Mouse (Mus musculus) heart, postnatal 10 days (tissue): ENCODE measurements around the gene Ulk4. TPM values are rescaled to one million over a fixed set of nuclear protein-coding genes. Genes with fewer than 3 reads are reported as not detected.
"Not testable (repeated sequence)": the region's sequence is repeated elsewhere in the genome, so short reads cannot be mapped to it uniquely, and the experiment has no call there.

Experiments
- DNase-seq, 2 experiments: peaks; one replicate each; pipeline ENCODE4 v3.0.0; 2021
- intact Hi-C: fragments of 180-260 bp; cut with DNase I; formaldehyde crosslinking; loops from one replicate; pipeline ENCODE4 v1.15.1; 2025
- microRNA-seq, 2 experiments: library from miRNA; unstranded; fragments of <30 nt; microRNA quantifications; one replicate each; pipeline ENCODE4 v1.2.0; 2022
- total RNA-seq, 2 experiments: library from RNA; stranded (reverse); gene quantifications; 2 replicates each; pipeline ENCODE4 v1.2.3; 2021

Ulk4 gene
- total RNA-seq, 2 experiments from 2014 or later: 0.74 to 1.4 TPM

- DNase-seq: peak; percentile 30 to 40
- intact Hi-C loops: loop anchor here (5.0 kb wide), 2 partner anchors 64 to 79 kb away; no protein-coding TSS in a partner anchor
Observed at GRCm38 (mm10) chr9:120930811-120931210, 346.2 kb downstream of the Ulk4 start.

- intact Hi-C loops: loop anchor here (5.0 kb wide), 2 partner anchors 63 to 78 kb away; no protein-coding TSS in a partner anchor
- no peak for DNase-seq
Observed at GRCm38 (mm10) chr9:120930021-120930420, 347.0 kb downstream of the Ulk4 start.

- intact Hi-C loops: no loop called here
- no peak for DNase-seq
Observed at GRCm38 (mm10) chr9:120929081-120929480, 347.9 kb downstream of the Ulk4 start, which contains the start of gene Ctnnb1. TSS of gene Ctnnb1 (plus strand) at chr9:120929216.

GRCm38 (mm10) chr9:120926939-120927606 is 349.9 kb downstream of the Ulk4 start:
- no peak for DNase-seq
- intact Hi-C loops: no loop called here

GRCm38 (mm10) chr9:120926126-120926525 is 350.9 kb downstream of the Ulk4 start:
- no peak for DNase-seq
- intact Hi-C loops: no loop called here

GRCm38 (mm10) chr9:120919130-120919529 is 357.9 kb downstream of the Ulk4 start:
- DNase-seq: no peak
- intact Hi-C loops: loop anchor here (5.0 kb wide), 1 partner anchor 122 kb away; no protein-coding TSS in a partner anchor

- intact Hi-C loops: loop anchor here (5.0 kb wide), 1 partner anchor 121 kb away; no protein-coding TSS in a partner anchor
- no peak for DNase-seq
Observed at GRCm38 (mm10) chr9:120918642-120919041, 358.4 kb downstream of the Ulk4 start.

- intact Hi-C loops: loop anchor here (5.0 kb wide), 1 partner anchor 121 kb away; no protein-coding TSS in a partner anchor
- DNase-seq: peak; percentile 31 to 38
Observed at GRCm38 (mm10) chr9:120918211-120918610, 358.8 kb downstream of the Ulk4 start.

- intact Hi-C loops: loop anchor here (5.0 kb wide), 1 partner anchor 120 kb away; no protein-coding TSS in a partner anchor
- not testable (repeated sequence) for DNase-seq
Observed at GRCm38 (mm10) chr9:120917619-120918018, 359.4 kb downstream of the Ulk4 start.

GRCm38 (mm10) chr9:120914877-120915459 is 362.0 kb downstream of the Ulk4 start:
- intact Hi-C loops: loop anchor here (5.0 kb wide), 2 partner anchors 118 to 138 kb away; no protein-coding TSS in a partner anchor

GRCm38 (mm10) chr9:120914429-120914828 is 362.6 kb downstream of the Ulk4 start:
- intact Hi-C loops: loop anchor here (5.0 kb wide), 1 partner anchor 137 kb away; no protein-coding TSS in a partner anchor
- no peak for DNase-seq

More at GRCm38 (mm10) chr9:120914877-120915459, 362.0 kb downstream of the Ulk4 start:
- DNase-seq: peak; percentile 35 to 51

GRCm38 (mm10) chr9:120913152-120913551 is 363.8 kb downstream of the Ulk4 start:
- DNase-seq: no peak
- intact Hi-C loops: loop anchor here (5.0 kb wide), 1 partner anchor 136 kb away; no protein-coding TSS in a partner anchor

GRCm38 (mm10) chr9:120908461-120908860 is 368.5 kb downstream of the Ulk4 start:
- DNase-seq: no peak
- intact Hi-C loops: no loop called here

Small RNAs within 50 kb of the gene (microRNA-seq; reads per million reads assigned to microRNA genes)
- 0 reads per million in 2 experiments for gene Mir7090

Other genes with a start within 250 kb of the Ulk4 start
- 100 to 1,000 TPM; 334 to 336 TPM for gene Trak1, start 20.3 kb upstream of the Ulk4 start, total RNA-seq
- under 1 TPM in 1 of 2 experiments, not detected in 1; 0.42 TPM for gene Cck, start 218.5 kb upstream of the Ulk4 start, total RNA-seq